Mouse (Mus musculus): ENCODE data around the gene Rabif. TPM values are rescaled to one million over a fixed set of nuclear protein-coding genes. Genes with fewer than 3 reads are reported as not detected.

Gene Rabif
- polyA plus RNA-seq, 1 experiment from 2014 or later = 41.8 TPM

- Histone ChIP-seq H3K4me3 (no peak overlapping the region), H3K4me1 (no peaks in the 10 kb centered on the region), H3K27ac (replicated peaks) (no peak overlapping the region), H3K36me3 (replicated peaks) (no peaks in the 10 kb centered on the region), H3K9me3 (no peaks in the 10 kb centered on the region), H3K27me3 (replicated peaks; ENCODE audit: low read depth, poor library complexity, severe bottlenecking) (no peaks in the 10 kb centered on the region)
- DNase-seq (ENCODE audit: low spot score) = no peak
- WGBS = 80% methylated on average over 3 of the region's 3 CpGs
Measured at GRCm38 (mm10) chr1:134535513-134535912, 41.1 kb downstream of the Rabif start.

- no peaks in the 10 kb centered on the region for H3K9me3 ChIP-seq
- DNase-seq (ENCODE audit: low spot score) = peak; percentile 35
- 86% methylated on average over 10 of the region's 10 CpGs for WGBS
- H3K4me3 ChIP-seq = no peak overlapping the region
- no peak overlapping the region for H3K27ac ChIP-seq (replicated peaks)
- no peaks in the 10 kb centered on the region for H3K4me1 ChIP-seq
- no peaks in the 10 kb centered on the region for H3K36me3 ChIP-seq (replicated peaks)
- no peaks in the 10 kb centered on the region for H3K27me3 ChIP-seq (replicated peaks; ENCODE audit: low read depth, poor library complexity, severe bottlenecking)
Measured at GRCm38 (mm10) chr1:134540610-134541009, 46.2 kb downstream of the Rabif start.

DNA sequence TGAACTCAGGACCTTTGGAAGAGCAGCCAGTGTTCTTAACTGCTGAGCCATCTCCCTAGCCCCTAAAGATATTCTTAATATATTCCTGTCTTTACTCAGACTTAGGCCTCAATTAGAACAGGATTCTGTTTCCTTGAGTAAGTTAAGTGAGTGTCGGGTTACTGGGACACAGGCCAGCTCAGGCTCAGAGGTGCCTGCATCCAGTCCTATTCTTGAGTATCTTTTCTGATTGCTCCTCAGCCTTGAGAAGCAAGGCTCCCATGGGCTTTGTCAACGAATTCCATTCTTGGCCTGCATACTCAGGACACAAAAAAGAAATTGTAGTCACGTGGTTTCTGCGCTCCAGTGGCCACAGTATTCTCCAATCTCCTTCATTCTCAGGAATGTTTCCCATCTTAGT, 53.8 kb downstream of the Rabif start:
- Histone ChIP-seq H3K27ac (replicated peaks) (no peak overlapping the region), H3K4me1 (0 out of 2 replicates have a peak, but pooled peaks cover 4% of the 10 kb centered on the region), H3K27me3 (replicated peaks; ENCODE audit: low read depth, poor library complexity, severe bottlenecking) (no peaks in the 10 kb centered on the region), H3K36me3 (replicated peaks) (no peaks in the 10 kb centered on the region), H3K4me3 (no peak overlapping the region), H3K9me3 (no peaks in the 10 kb centered on the region)
- DNase-seq (ENCODE audit: low spot score) = no peak
- WGBS = 71% methylated on average over 4 of the region's 4 CpGs

- DNase-seq (ENCODE audit: low spot score) = no peak
- 58% methylated on average over 7 of the region's 7 CpGs for WGBS
- Histone ChIP-seq H3K4me3 (no peak within 1 kb of the TSS), H3K9me3 (no peaks in the 10 kb centered on the region), H3K27me3 (replicated peaks; ENCODE audit: low read depth, poor library complexity, severe bottlenecking) (0 out of 2 replicates have a peak, but pooled peaks cover under 1% of the 10 kb centered on the region), H3K4me1 (peaks cover 7% of the 10 kb centered on the region; the same call in 1 of the 2 replicates), H3K27ac (replicated peaks) (no peak within 1 kb of the TSS), H3K36me3 (replicated peaks) (no peaks in the 10 kb centered on the region)
Measured at GRCm38 (mm10) chr1:134549632-134550132, 55.2 kb downstream of the Rabif start, which contains the start of gene Mgat4e. TSS of gene Mgat4e (minus strand) at chr1:134549682.

DNA sequence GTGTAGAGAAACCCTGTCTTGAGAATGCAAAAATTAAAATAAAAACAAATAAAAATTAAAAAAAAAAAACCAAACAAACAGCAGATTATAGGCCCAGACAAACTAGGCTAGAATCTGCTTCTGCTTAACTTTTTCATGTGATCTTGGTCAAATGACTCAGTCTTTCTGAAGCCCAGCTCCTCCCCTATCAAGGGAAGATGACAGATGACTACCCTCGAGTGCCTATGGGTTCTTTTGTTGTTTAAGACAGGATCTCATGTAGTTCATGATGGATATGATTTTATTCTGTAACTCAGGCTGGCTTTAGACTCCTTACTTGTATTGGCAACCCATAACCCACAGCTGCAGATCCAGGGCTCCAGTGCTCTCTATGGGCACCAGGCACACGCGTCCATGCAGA, 57.4 kb downstream of the Rabif start:
- Histone ChIP-seq H3K9me3 (no peaks in the 10 kb centered on the region), H3K27ac (replicated peaks) (no peak overlapping the region), H3K36me3 (replicated peaks) (no peaks in the 10 kb centered on the region), H3K4me3 (no peak overlapping the region), H3K4me1 (peaks cover 28% of the 10 kb centered on the region), H3K27me3 (replicated peaks; ENCODE audit: low read depth, poor library complexity, severe bottlenecking) (peaks cover 10% of the 10 kb centered on the region; the same call in 1 of the 2 replicates)
- WGBS = 86% methylated on average over 3 of the region's 3 CpGs
- DNase-seq (ENCODE audit: low spot score) = no peak

DNA sequence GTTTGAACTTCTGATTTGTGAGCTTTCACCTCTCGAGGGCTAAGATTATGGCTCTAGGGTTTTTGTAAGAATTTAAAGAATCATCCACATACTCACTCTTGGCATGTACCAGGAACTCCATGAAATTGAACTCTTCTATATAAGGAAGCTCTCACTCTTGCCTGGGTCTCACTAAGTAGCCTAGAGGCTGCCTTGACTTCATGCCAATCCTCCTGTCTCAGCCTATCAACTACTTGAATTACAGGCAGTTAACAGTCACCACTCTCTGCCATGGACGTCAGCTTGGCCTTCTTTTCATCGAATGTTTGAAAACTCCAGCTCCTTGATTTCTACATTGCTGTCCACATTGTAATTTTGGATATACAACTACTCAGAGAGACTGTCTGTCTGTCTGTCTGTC, 57.9 kb downstream of the Rabif start:
- DNase-seq (ENCODE audit: low spot score) = no peak
- Histone ChIP-seq H3K36me3 (replicated peaks) (no peaks in the 10 kb centered on the region), H3K4me3 (no peak overlapping the region), H3K9me3 (no peaks in the 10 kb centered on the region), H3K27ac (replicated peaks) (no peak overlapping the region), H3K27me3 (replicated peaks; ENCODE audit: low read depth, poor library complexity, severe bottlenecking) (peaks cover 10% of the 10 kb centered on the region; the same call in 1 of the 2 replicates), H3K4me1 (peaks cover 34% of the 10 kb centered on the region)
- WGBS = 72% methylated on average over 3 of the region's 3 CpGs

GRCm38 (mm10) chr1:134555240-134555870, 60.9 kb downstream of the Rabif start:
- no peaks in the 10 kb centered on the region for H3K9me3 ChIP-seq
- peaks cover 34% of the 10 kb centered on the region for H3K4me1 ChIP-seq
- DNase-seq (ENCODE audit: low spot score) = peak; percentile 26
- 29% methylated on average over 13 of the region's 13 CpGs for WGBS
- peaks cover 10% of the 10 kb centered on the region; the same call in 1 of the 2 replicates for H3K27me3 ChIP-seq (replicated peaks; ENCODE audit: low read depth, poor library complexity, severe bottlenecking)
- H3K36me3 ChIP-seq (replicated peaks) = no peaks in the 10 kb centered on the region
- peak overlapping the region; percentile 95 for H3K27ac ChIP-seq (replicated peaks)
- H3K4me3 ChIP-seq = peak overlapping the region; percentile 77

DNA sequence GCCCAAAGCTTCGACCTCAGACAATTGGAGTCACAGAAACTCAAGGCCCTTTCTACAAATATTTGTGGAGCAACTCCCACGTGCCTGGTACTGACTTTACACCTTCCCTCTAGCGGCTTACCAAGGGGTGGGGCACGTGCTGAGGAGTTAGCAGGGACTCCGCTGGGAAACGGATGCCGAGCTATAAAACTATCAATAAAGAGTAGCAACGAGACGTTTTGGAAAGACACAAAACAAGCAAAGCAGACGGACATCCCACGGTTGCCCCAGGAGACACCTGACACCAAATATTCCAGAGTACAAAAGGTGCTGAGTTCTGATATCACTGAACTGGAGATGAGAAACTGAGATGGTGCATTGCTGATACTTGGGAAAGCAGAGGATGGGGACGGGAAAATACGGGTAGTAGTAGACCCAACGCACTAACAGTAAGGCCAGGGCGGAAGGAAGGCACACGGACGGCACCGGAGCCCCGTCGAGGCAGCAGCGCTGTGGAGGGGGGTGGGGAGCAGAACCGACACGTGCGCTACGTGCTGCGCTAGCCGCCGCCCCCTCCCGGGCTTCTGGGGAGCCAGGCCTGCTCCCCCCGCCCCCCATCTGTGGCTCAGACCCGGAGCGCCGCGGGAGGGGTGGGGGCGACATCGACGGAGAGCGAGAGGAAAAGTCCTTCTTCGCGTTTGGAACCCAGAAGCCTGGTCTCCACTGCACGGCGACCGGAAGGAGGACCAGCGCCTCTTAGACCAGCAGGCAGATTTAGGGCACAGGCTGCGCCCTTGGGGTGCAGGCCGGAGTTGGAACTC, 61.6 kb downstream of the Rabif start:
- peak overlapping the region; percentile 95 for H3K27ac ChIP-seq (replicated peaks)
- H3K27me3 ChIP-seq (replicated peaks; ENCODE audit: low read depth, poor library complexity, severe bottlenecking) = peaks cover 10% of the 10 kb centered on the region; the same call in 1 of the 2 replicates
- no peaks in the 10 kb centered on the region for H3K9me3 ChIP-seq
- peaks cover 34% of the 10 kb centered on the region for H3K4me1 ChIP-seq
- H3K36me3 ChIP-seq (replicated peaks) = no peaks in the 10 kb centered on the region
- 1% methylated on average over 46 of the region's 46 CpGs for WGBS
- peak overlapping the region; percentile 77 for H3K4me3 ChIP-seq
- peak; percentile 75 for DNase-seq (ENCODE audit: low spot score)

GRCm38 (mm10) chr1:134556671-134557218, 62.3 kb downstream of the Rabif start:
- WGBS = under 1% methylated on average over 35 of the region's 35 CpGs

More at GRCm38 (mm10) chr1:134556671-134557218, 62.3 kb downstream of the Rabif start:
- peak overlapping the region; percentile 95 for H3K27ac ChIP-seq (replicated peaks)
- peak; percentile 98 for DNase-seq (ENCODE audit: low spot score)
- no peaks in the 10 kb centered on the region for H3K36me3 ChIP-seq (replicated peaks)
- H3K9me3 ChIP-seq = no peaks in the 10 kb centered on the region
- peaks cover 35% of the 10 kb centered on the region for H3K4me1 ChIP-seq
- H3K27me3 ChIP-seq (replicated peaks; ENCODE audit: low read depth, poor library complexity, severe bottlenecking) = peaks cover 10% of the 10 kb centered on the region; the same call in 1 of the 2 replicates
- H3K4me3 ChIP-seq = peak overlapping the region; percentile 77

Other genes starting within 250 kb of the Rabif start
- gene Myog, start 204.7 kb upstream of the Rabif start, polyA plus RNA-seq (2016; fragmentation: Nextera tagmentation; extraction: Ambion mirVana) = 0.62 and 3.1 TPM in 2 replicates
- 2.4 and 2.5 TPM in 2 replicates for gene Ppfia4, start 161.7 kb upstream of the Rabif start, polyA plus RNA-seq (2016; fragmentation: Nextera tagmentation; extraction: Ambion mirVana)
- 119 and 126 TPM in 2 replicates for gene Tmem183a, start 132.7 kb upstream of the Rabif start, polyA plus RNA-seq (2016; fragmentation: Nextera tagmentation; extraction: Ambion mirVana)
- not detected in 2 replicates for gene 4933406M09Rik, start 108.7 kb upstream of the Rabif start, polyA plus RNA-seq (2016; fragmentation: Nextera tagmentation; extraction: Ambion mirVana)
- gene Cyb5r1, start 89.1 kb upstream of the Rabif start, polyA plus RNA-seq (2016; fragmentation: Nextera tagmentation; extraction: Ambion mirVana) = 37.0 and 37.3 TPM in 2 replicates
- 75.8 and 76.2 TPM in 2 replicates for gene Adipor1, start 79.3 kb upstream of the Rabif start, polyA plus RNA-seq (2016; fragmentation: Nextera tagmentation; extraction: Ambion mirVana)
- 39.1 and 42.6 TPM in 2 replicates for gene Klhl12, start 39.1 kb upstream of the Rabif start, polyA plus RNA-seq (2016; fragmentation: Nextera tagmentation; extraction: Ambion mirVana)
- not detected in 2 replicates for gene Mgat4e, start 55.0 kb downstream of the Rabif start, polyA plus RNA-seq (2016; fragmentation: Nextera tagmentation; extraction: Ambion mirVana)
- gene Kdm5b, start 65.5 kb downstream of the Rabif start, polyA plus RNA-seq (2016; fragmentation: Nextera tagmentation; extraction: Ambion mirVana) = 78.4 and 79.0 TPM in 2 replicates
- 3.6 and 3.8 TPM in 2 replicates for gene Syt2, start 152.0 kb downstream of the Rabif start, polyA plus RNA-seq (2016; fragmentation: Nextera tagmentation; extraction: Ambion mirVana)